Mouse (Mus musculus) ES-Bruce4 (cell line): Measurements from ENCODE around the gene Kcnc1.

Experiments used
- CTCF ChIP-seq: IDR thresholded peaks from one replicate; pipeline ENCODE4 v1.8.1; 2011; ENCODE audit warnings: low read depth, low read length
- POLR2A ChIP-seq: IDR thresholded peaks from one replicate; pipeline ENCODE4 v1.8.1; 2011; ENCODE audit warnings: low read length; ENCODE audit not compliant: insufficient read depth

DNA sequence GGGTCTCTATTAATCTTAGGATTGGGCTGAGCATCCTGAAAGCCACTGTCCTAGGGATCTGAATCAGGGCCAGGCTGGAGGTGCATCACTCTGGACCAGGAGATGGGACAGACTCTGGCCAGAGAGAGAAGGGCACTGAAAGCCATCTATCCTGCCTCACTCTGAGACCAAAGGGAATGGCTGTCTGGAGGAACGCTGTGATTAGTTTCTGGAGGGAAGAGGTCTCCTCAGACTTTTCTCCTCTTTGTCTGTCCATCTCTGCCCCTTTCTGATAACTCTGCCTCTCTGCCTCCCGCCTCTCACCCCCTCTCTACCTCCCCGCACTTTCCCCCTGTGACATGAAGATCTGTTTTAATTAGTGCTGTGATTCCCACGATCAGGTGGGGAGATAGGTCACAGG is 1.4 kb upstream of the Kcnc1 start:
- TF ChIP-seq CTCF (no peak), POLR2A (no peak)
